Mouse (Mus musculus) embryonic fibroblast, embryonic 13.5 days (primary cell): Measurements from ENCODE around the gene Rheb.

Source experiments
- CTCF ChIP-seq: IDR thresholded peaks from 2 replicates; pipeline ENCODE4 v1.5.1; 2011; ENCODE audit warnings: mild to moderate bottlenecking, control low read depth, low read length, moderate library complexity, borderline replicate concordance; ENCODE audit not compliant: insufficient read depth
- POLR2A ChIP-seq: IDR thresholded peaks from 2 replicates; pipeline ENCODE4 v1.6.1; 2011; ENCODE audit warnings: low read depth, mild to moderate bottlenecking, control low read depth, low read length, moderate library complexity

GRCm38 (mm10) chr5:24873221-24873620 lies 30.8 kb upstream of the Rheb start:
- TF ChIP-seq CTCF (no peak), POLR2A (no peak)
